In genomic region chr15:38601436-38601835, GRCm38 (mm10) we compare ENCODE assay signal across 9 mouse cellular contexts.
DNase-seq lines count a peak whose midpoint lies in the region; ATAC-seq and TF ChIP-seq lines count a peak whose summit lies in the region.
"Had no signal": no experiment of that assay in that cellular context is flagged by ENCODE, and none has a peak within 500 bp of the region (broad histone marks: within the 10 kb centered on the region; RNA-seq: fewer than 3 reads in every experiment).

No protein-coding gene starts in this region.

- intact Hi-C loops in left cerebral cortex, postnatal 25 days (cut with DNase I): no loop called here

- WGBS in lung, adult 2 months: 48% methylated on average over 7 of the region's 7 CpGs
- 10% methylated on average over 7 of the region's 7 CpGs for WGBS in bone marrow, adult 2 months

- TF ChIP-seq CTCF in lung, adult 2 months (IDR thresholded peaks at IDR 0.05; ENCODE audit: insufficient read depth, low read length): no peak
- TF ChIP-seq CTCF in bone marrow, adult 2 months (IDR thresholded peaks at IDR 0.05; ENCODE audit: control insufficient read depth, insufficient read depth, low read length): no peak

- peak; percentile 30 for DNase-seq in lung, postnatal 10 days
- no peak for DNase-seq in lung, adult 2 months
- DNase-seq in thymus, postnatal 0 days (ENCODE audit: low spot score): peak; percentile 49
- no peak for DNase-seq in frontal cortex, postnatal 10 days (ENCODE audit: low spot score in 2 of 2)
- DNase-seq in left cerebral cortex, postnatal 25 days (ENCODE audit: low spot score in 2 of 2): no peak
- DNase-seq in layer of hippocampus, adult 9-10 months (ENCODE audit: low spot score): no peak
- DNase-seq: kidney, adult 11 months had no signal

- TF ChIP-seq POLR2A in lung, adult 2 months (IDR thresholded peaks at IDR 0.05; ENCODE audit: borderline replicate concordance, extremely low read depth, low read depth, low read length): no peak
- TF ChIP-seq POLR2A in bone marrow, adult 2 months (IDR thresholded peaks at IDR 0.05; ENCODE audit: borderline replicate concordance, control insufficient read depth, low read depth, low read length): no peak

- H3K4me1 ChIP-seq in lung, adult 2 months (ENCODE audit: control insufficient read depth, insufficient read depth, low read length): no peaks in the 10 kb centered on the region; the same call in 1 of the 2 replicates
- H3K4me1 ChIP-seq in bone marrow, adult 2 months (ENCODE audit: control insufficient read depth, insufficient read depth, low read length): 0 out of 2 replicates have a peak, but pooled peaks cover 1% of the 10 kb centered on the region

- H3K4me3 ChIP-seq in lung, adult 2 months (replicated peaks; ENCODE audit: extremely low read depth, low read depth, low read length): no peak overlapping the region
- peak overlapping the region; percentile 23 for H3K4me3 ChIP-seq in bone marrow, adult 2 months (replicated peaks; ENCODE audit: control insufficient read depth, low read depth, low read length)

- H3K27ac ChIP-seq in bone marrow, adult 2 months (ENCODE audit: control insufficient read depth, insufficient read depth, low read depth, low read length, poor library complexity): peak overlapping the region; percentile 74

- peak; percentile 66 to 87 for ATAC-seq in hematopoietic stem cell, adult 5-6 weeks (replicated peaks in 1 of 2; ENCODE audit: insufficient read depth in 1 of 2, low FRiP score in 2 of 2, low TSS enrichment in 1 of 2, low read depth in 1 of 2, poor library complexity in 2 of 2, severe bottlenecking in 2 of 2)

Comparison
In these comparisons a context has a peak if more than half of its experiments do, and no peak if none do; other contexts are left out.
1. DNase-seq: peak in lung, postnatal 10 days (single experiment) and thymus, postnatal 0 days (single experiment); none in lung, adult 2 months (single experiment), frontal cortex, postnatal 10 days (0 of 2), left cerebral cortex, postnatal 25 days (0 of 2) and layer of hippocampus, adult 9-10 months (single experiment).